Mouse (Mus musculus): Measurements from ENCODE around the gene Mmaa.

DNA sequence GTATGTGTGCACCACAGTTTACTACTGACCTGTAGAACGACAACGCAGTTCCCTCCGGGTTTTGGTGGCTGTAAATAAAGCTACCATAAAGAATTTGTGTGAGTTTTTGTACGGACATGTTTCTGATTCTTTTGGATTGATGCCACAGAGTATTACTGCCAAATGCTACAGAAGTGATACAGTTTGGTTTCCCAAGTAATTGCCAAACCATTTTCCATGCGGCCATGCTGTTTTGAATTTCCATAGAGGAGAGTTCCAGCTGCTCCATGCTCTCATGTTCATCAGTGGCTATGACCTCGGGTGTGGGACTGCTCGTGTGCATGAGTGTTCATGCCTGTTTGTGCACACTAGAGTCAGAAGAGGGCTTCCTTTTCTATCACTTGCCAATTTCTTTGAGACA is 54.7 kb downstream of the Mmaa start:
- TF ChIP-seq FLI1 (IDR thresholded peaks at IDR 0.05; ENCODE audit: low read length) (no peak), GATA1 (IDR thresholded peaks at IDR 0.05; ENCODE audit: borderline replicate concordance, low read length) (no peak)

All from megakaryocyte, embryonic 14.5 days (primary cell).